Mouse (Mus musculus) adrenal gland, adult 2 months (tissue): Measurements from ENCODE around the gene Gpld1. TPM values are rescaled to one million over a fixed set of nuclear protein-coding genes. Genes with fewer than 3 reads are reported as not detected.

Source experiments
- DNase-seq: peaks from one replicate; pipeline ENCODE4 v3.0.0; 2021
- long read RNA-seq: library from polyadenylated mRNA; stranded (forward); transcript quantifications from one replicate; pipeline ENCODE4 v2.0.0, GENCODE M21; 2021
- polyA plus RNA-seq: library from polyadenylated mRNA; depleted of rRNA; stranded (reverse); fragments of >200 nt; gene quantifications from 2 replicates; pipeline ENCODE4 v1.2.3, GENCODE M21; 2012; rRNA removed
- total RNA-seq, 2 experiments: library from RNA; stranded (reverse); gene quantifications; 2 replicates each; pipeline ENCODE4 v1.2.3; 2021

The Gpld1 gene
- total RNA-seq (1 to 10 TPM; 2.9 to 5.4 TPM), polyA plus RNA-seq (1.6 and 1.9 TPM in 2 replicates)
- long read RNA-seq, partial matches to known transcripts: 1 of 5 reads
- long read RNA-seq, other reads (novel, unspliced or antisense): 4 of 5 reads

DNA sequence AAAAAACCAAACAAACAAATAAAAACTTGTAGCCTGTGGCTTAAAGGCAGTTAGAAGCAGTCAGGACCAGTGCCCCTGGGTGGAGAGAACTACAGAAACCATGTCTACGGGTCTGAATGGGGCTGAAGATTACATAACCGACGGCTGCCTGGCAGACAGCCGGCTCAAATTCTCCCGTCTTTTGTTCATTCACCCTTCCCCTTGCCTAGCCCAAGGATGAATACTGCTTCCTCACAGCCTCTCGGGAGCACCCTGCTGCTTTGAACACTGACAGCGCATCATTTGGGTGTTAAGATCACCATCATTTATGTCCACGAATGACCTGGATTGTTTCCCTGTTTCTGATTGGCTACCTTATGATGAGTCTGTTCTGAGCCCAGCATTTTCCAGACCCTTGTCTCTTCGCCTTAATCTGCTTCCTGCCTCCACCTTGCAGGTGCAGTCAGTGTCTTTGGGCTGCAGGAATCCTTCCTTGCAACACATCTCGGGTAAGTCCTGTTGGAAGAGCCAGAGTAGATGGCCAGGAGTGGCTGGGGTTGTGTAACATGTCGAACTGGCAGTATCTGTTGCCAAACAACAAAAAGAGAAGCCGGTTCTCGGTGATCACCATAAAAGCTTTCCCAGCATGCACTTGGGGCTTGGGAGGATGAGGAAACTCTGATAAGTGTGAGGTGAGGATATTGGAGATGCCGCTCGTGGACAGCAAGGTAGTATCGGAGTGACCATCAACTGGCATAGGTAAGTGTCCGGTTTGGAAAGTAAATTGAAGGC is at the start of gene Gpld1:
Gene Gpld1 (plus strand): TSS at position 641 of the 771 bp plus-strand sequence.
- DNase-seq: peak; percentile 25

DNA sequence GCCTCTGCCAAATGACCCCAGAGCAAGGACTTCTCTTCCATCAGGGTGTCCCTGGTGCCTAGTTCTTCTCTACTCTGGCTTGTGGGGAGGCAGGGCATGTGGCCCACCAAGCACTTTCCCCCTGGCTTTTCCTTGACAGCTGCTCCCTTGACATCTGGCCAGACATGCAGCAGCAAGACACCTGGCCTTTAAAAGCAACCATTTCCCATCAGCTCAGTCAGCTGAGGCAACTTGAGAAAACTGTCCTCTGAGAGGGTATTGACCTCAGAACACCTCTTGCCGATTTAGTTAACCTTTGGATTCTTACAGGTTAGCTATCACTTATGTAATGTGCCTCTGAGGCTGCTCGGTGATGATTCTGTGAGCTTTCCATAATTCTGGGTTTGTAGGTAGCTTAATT is 49.1 kb upstream of the Gpld1 start:
- no peak for DNase-seq

DNA sequence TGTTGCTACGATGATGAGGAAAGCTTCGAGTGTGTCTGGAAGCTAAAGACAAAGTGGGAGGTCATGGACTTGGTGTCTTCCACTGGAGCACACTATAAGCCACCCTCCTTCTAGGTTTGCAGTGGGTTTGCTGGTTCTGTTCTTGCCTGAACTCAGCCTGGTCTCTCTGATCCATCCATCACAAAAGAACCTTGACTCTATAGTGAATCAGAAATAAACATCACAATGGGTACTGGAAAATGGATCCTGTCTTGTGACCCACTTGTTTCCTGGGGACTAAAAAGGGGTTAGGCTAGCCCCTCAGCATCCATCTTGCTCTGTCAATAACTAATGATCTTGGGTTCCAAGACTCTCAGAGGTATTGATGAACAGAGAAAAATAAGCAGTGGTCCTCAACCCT is 41.0 kb upstream of the Gpld1 start:
- no peak for DNase-seq

DNA sequence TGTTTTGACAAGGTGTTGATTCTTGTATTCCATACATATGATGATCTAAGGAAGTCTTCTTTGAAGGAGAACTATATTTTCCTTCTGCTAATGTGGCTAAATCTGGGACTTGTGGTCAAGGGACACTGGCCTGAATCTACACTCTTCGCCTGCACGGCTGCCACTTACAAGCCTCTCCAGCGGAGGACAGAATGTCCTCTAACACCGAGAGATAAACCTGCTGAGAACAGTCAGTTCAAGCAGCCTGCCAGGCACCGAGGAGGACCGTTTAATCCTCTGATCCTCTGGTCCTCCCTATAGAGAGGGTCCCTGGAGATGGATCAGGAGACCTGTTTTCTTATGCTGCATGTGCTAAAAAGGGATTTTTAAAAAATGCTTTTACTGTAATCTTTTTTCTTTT is 39.5 kb upstream of the Gpld1 start:
- DNase-seq: no peak

DNA sequence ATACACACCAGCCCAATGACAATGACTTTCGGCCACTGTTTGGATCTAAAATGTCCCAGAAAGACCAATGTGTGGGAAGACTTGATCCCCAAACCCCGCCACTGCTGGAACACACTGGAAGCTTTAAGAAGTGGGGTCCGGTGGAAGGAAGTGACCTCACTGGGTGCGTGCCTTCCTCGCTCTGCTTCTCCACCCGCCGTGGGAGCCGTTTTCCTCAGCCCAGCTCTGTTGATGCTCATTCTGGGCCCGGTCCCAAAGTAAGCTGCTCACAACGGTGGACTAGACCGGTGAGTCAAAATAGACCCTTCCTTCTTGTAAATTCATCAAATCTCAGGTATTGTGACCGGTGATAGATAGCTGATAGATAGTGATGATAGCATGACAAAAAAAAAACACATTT is 37.5 kb upstream of the Gpld1 start:
- DNase-seq: no peak

DNA sequence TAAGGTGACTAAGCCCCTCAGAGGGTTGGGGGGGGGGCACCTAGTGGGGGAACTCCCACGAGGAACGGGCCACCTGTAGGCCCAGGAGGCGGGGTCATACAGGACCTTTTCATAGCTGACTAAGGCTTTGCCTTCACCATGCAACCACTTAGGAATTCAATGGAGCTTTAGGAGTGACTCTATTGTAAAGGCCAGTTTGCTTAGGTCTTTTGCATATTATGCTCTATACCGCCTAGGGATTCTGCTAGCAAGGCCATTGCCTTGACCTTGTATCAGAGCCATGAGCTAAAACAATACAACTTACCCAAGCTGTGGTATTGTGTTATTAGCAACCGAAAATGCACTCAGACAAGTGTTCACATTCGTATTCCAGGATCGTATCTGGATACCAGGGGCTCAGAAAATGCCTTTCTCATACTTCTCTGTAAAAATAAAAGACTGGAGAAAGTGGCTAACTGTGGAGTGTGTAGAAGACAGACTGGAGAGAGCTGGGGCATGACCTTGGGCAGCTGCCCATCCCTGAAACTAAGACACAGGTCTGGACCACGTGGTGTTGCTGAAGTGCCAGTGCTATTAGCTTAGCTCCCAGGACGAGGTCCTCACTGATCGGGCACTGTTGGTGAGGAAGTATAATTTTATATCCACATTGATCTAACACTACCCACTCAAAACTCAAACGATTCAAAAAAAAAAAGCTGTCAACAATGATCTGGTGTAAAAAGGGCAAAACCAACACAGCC is 36.0 kb upstream of the Gpld1 start:
- DNase-seq: peak; percentile 48

DNA sequence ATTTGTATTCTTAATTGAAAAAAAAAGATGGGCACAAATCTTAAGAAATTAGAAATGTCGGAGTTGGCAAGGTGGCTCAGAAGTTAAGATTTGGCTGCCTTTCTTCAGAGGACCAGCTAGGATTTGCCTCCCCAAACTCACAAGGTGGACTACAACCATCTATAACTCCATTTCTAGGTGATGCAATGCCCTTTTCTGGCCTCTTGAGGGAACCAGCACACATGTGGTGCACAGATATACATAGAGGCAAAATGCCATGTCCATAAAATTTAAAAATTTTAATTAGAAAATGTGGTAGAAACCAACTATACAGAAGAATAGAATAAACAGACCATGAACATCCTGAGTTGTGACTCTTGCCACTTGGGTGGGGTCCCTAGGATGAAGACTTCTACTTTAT is 33.8 kb upstream of the Gpld1 start:
- no peak for DNase-seq

DNA sequence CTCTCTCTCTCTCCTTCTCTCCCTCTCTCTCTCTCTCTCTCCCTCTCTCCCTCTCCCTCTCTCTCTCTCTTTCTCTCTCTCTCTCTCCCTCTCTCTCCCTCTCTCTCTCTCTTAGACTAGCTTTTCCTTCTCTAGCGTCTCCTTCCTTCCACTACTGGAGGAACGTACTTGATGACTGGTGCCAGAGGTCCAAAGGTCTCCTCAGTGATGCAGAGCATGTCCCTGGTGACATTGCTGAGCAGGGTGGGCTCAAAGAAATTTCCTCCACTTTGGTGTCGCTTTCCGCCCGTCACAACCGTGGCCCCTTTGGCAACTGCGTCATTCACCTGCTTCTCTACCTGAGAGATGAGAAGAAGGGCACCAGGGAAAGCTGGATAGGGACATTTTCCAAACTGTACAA is 29.4 kb upstream of the Gpld1 start:
- no peak for DNase-seq

DNA sequence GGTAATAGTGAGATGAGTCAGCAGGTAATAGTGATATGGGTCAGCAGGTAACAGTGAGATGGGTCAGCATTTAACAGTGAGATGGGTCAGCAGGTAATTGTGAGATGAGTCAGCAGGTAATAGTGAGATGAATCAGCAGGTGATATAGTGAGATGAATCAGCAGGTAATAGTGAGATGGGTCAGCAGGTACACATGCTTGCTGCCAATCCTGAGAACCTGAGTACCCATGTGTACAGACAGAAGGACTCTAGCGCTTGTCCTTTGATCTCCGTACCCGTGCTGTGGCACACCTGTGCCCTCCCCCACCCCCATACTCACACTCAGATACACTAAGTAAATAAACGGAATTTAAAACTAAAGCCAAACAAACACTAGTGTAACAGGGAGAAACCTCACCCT is 28.0 kb upstream of the Gpld1 start:
- DNase-seq: no peak

DNA sequence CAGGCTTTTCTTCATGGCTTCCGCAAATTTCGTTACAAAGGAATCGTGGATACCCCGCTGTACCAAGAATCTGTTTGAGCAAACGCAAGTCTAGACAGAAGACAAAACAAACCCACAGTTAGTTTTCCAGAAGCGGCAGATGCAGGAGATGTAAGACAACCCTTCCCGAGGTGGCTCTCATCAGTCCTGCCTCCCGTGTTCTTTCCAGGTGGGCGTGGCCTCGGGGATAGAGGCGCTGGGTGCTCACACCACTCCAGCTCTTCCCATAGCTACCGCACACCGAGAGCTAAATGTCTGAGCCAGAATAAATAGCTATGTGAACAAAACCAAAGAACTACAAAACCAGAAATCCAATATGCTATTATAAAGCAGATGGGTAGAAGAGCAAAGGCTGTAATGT is 27.1 kb upstream of the Gpld1 start:
- DNase-seq: no peak

DNA sequence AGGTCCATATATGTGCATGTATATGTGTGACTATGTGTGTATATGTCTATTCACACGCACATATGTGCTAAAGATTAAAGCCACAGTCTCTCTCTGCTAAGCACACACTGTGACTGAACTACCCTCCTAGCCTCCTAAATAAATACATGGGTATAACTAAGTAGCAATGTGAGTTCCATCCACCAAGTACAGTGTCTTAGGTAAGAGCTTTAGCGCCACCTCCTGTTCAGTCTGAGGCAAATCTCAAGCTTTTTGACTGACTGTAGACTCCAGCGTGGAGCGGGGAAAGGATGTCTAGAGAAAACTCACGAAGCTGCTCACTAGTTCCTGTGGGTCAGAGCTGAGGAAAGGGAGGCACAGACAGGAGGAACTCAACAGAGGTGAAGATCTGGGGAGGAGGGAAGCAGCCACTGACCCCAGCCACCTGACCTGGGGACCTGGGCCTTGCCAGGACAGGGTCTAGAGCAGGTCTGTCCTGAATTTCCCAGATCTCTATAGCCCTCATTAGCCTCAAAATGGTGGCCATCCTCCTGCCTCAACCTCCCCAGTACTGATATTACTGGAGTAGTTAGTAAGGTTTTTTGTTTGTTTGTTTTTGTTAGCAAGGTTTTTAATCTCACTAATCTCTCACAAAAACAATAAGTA is 22.5 kb upstream of the Gpld1 start:
- DNase-seq: peak; percentile 62

DNA sequence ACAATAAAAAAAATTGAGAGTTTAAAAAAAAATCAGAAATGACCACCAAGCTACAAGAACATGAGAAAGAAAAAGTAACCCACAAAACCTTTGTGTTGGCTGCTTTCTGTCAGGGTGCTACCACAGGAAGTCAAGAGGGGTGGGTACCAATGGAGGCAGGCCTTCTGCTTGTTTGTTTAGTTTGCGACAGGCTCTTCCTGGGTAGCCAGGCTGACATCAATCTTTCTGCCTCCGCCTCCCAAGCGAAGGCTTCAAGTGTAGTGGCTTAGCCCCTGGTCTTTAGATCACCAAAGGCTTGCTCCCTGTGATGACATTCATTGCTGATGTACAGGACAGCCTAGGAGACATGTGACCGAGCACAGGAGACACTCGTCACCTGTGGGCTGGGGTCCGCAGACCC is 21.7 kb upstream of the Gpld1 start:
- DNase-seq: no peak

DNA sequence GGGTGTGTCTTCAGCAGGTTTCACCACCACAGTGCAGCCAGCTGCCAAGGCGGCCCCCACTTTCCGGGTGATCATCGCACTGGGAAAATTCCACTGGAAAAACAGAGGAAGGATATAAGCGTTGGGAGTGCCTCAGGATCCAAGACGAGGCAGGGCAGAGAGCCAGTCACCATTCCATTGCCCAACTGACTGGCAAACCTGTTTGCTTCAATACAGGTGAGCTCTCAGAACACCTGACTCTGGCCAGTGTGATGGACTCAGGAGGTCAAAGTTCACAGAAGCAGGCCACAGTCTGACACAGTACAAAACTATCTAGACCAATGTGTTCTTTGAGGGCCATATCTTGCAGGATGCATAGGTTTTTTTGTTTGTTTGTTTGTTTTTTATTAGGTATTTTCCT is 19.0 kb upstream of the Gpld1 start:
- no peak for DNase-seq

DNA sequence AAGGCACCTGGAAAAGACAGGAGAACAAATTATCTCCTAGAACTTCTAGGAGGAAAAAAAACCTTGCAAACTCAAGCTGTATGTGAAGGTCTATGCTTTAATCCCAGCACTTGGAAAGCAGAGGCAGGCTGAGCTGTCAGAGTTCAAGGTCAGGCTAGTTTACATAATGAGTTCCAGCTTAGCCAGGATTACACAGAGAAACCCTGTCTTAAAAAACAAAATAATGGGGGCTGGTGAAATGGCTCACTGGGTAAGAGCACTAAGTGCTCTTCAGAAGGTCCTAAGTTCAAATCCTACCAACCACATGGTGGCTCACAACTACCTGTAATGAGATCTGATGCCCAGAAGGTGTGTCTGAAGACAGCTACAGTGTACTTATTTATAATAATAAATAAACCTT is 12.4 kb upstream of the Gpld1 start:
- DNase-seq: peak; percentile 59

DNA sequence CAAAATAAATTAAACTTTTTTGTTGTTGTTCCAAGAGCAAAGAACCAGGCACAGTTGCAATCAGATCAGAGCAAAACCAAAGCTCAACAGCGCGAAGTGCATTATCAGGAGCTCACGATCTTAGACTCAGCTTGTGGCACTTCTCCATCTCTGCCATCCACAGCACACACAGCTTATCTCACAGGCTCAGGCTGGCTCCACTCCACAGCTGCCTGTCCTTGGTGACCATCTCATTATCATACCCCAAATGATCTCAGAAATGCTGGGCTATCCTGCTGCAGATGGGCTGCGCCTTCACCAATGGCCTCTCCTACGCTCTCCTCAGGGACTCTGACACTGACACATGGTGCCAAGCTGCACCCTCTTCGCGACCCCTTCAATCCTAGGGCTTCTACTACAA is 9.8 kb upstream of the Gpld1 start:
- no peak for DNase-seq

DNA sequence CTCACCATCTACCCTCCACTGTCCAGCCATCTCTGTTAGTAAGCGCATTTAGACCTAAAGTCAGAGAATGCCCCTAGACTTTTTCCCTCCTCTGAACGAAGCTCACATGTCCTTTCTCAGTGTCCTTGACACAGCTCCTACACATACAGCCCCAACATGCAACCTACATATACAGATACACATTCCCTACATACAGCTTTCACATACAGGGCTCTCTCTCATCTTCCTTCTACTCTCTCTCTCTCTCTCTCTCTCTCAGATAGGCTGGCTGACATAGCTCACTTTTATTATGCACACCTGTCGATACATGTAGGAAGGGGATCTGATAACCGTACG is 6.2 kb upstream of the Gpld1 start:
- DNase-seq: no peak

DNA sequence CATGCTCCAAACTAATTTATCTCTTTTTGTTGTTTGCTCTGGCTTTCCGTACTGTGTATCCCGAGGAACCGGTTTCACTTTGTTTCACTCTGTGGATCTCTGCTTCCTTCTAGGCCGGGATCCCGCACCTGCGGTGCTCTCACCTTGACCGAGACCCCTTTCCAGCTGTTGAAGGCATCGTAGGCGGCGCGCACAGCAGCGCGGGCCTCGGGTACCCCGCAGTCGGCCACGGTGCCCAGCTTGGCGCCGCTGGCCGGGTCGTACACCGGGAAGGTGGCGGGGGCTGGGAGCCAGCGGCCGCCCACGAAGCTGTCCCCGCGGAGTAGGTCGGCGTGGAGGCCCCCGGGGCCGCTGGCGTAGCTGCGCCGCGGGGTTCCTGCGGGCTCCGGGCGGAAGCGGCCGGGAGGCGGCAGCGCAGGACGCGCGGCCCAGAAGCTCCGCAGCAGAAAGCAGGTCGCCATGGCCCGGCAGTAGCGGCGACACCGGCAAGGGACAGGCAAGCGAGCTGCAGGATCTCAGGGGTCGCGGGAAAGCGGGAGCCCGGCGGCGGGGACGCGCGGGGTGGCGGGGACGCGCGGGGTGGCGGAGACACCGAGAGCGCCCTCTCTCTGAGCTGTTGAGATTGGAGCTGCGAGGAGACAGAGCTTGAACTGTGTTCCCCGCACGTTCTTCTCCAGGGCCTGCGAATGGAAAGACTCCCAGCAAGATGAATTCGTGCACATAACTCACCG is 5.7 kb upstream of the Gpld1 start, which contains the start of gene Aldh5a1:
Gene Aldh5a1 (minus strand): TSS at position 554 of the 731 bp plus-strand sequence.
- peak; percentile 88 for DNase-seq

DNA sequence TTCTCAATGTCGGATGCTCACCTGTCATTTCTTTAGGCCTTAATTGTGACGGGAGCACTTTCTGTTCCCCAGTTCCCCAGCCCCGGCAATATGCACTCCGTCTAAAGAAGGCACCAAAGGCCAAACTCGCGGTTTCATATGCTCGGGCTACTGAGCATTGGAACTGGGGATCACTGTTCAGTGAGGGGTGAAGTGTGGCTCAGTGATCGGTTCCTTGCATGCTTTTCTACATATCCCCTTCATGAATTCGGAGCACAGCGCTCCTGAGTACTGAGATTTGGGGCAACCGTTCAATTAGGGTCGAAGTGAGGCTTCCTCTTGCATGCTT is 5.1 kb upstream of the Gpld1 start:
- no peak for DNase-seq

DNA sequence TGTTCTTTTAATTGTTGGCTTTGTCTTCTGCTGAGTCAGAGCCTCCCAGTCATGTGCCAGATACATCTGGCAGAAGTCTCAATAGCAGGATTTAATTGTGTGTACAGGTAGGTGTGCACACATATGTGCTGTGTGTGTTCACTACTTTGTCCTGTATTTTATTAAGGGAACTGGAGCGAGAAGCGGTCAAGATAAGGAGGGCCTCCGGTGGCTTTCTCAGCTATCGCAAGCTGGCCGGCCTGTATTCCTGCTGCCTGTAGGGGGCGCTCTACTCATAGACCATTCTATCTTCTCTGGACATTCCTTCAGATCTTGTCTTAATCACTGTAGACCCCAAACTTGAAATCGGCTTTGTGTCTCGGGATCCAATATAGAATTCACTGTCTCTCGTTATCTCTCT is 4.3 kb upstream of the Gpld1 start:
- peak; percentile 78 for DNase-seq

DNA sequence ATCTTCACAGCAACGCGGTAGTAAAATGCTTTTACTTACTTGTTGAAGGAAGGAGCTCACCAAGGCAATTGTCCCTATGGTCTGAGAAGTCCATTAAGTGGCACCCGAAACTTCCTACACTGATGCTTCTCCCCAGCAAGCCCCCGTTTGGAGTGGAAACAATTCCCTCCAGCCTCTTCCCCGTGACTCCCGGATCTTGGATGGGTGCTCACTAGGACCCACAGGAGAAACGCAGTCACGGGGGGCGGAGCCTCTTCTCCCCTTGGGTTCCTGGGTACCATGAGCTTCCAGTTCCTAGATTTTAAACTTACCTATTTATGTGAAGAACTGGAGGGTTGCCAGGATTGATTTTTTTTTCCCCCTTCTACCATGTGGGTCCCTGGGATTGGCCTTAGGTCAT is 3.5 kb upstream of the Gpld1 start:
- no peak for DNase-seq

DNA sequence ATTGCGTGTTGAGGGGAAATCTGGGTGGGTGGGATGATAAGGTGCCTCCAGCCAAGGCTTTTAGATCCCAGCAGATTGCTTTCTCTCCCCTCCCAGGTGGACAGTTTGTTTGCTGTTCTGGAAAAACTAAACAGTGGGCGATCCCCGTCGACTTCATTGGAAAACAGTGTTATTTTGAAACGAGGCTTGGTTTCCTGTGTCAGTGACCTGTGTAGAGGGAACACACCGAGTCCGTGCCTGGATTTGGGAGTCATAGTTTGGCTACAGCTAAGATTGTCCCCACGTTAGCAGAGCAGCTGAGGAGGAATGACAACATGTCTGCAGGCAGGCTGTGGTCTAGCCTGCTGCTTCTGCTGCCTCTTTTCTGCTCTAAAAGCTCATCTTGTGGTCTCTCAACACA is 351 bp downstream of the Gpld1 start:
- DNase-seq: no peak

DNA sequence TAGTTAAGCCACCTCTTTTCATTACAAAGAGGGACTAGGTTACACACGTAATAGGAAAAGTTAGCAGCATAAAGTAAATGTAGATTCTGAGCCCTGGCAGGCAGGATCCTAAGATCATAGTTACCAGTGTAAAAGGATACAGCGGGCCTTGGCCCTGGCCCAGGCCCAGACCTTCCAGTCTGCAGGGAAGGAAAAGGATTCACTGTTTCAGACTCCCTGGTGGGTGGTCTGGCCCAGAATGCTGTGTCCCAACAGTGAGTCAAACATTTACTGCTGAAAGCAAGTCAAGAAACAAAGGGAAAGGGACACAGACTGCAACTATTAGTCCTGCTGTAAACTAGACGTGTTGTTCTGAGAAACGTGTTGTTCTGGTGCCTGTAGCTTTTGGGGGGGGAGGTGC is 2.6 kb downstream of the Gpld1 start:
- no peak for DNase-seq

DNA sequence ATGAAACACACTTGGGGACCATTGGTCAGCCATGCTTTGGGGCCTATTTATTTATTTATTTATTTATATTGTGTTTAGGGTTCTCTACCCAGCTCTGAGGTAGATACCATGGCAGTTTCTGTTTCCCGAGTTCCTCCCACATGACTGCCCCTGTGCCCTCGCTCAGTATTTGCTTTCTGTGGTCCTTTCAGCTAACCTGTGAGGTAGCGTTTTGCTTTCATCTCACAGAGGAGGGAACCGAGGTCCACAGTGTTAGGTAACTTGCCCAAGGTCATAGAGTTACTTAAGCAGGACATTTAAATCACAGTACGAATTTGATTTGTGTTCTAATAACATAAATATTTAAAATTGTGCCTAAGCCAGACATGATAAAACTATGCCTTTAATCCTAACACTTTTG is 4.2 kb downstream of the Gpld1 start:
- no peak for DNase-seq
